Mouse (Mus musculus) MEL (cell line): Measurements from ENCODE around the gene Glce. TPM values are rescaled to one million over a fixed set of nuclear protein-coding genes. Genes with fewer than 3 reads are reported as not detected.

ENCODE experiments used
- DNase-seq: peaks from one replicate; pipeline ENCODE4 v3.0.0; 2011; ENCODE audit warnings: low read depth, low spot score
- H3K27ac ChIP-seq: 2 replicates; pipeline ENCODE4 v1.5.1; 2012; ENCODE audit warnings: low read depth, mild to moderate bottlenecking, control low read depth, low read length, moderate library complexity; ENCODE audit not compliant: control insufficient read depth
- H3K27me3 ChIP-seq, 2 experiments: fragments of 150-350 bp in 1 of 2; sonication (generic) in 1 of 2; 2 replicates each; pipeline ENCODE4 v1.6.1; 2012; ENCODE audit warnings: low read length in 2 of 2, mild to moderate bottlenecking in 2 of 2, improper control_type of control experiment in 1 of 2, moderate library complexity in 1 of 2; ENCODE audit not compliant: insufficient read depth in 2 of 2, control insufficient read depth in 1 of 2
- H3K36me3 ChIP-seq, 2 experiments: 2 replicates each; pipeline ENCODE4 v1.6.1; 2012 to 2014; ENCODE audit warnings: low read length in 2 of 2, improper control_type of control experiment in 1 of 2, inconsistent platforms in 1 of 2, mild to moderate bottlenecking in 1 of 2; ENCODE audit not compliant: insufficient read depth in 2 of 2, control insufficient read depth in 1 of 2
- H3K4me1 ChIP-seq, 2 experiments: fragments of 150-350 bp in 1 of 2; sonication (generic) in 1 of 2; 2 replicates each; pipeline ENCODE4 v1.6.1; 2012; ENCODE audit warnings: low read length in 2 of 2, improper control_type of control experiment in 1 of 2, mild to moderate bottlenecking in 1 of 2; ENCODE audit not compliant: insufficient read depth in 2 of 2, control insufficient read depth in 1 of 2
- H3K4me3 ChIP-seq, 2 experiments: fragments of 150-350 bp in 1 of 2; sonication (generic) in 1 of 2; 2 replicates each; pipeline ENCODE4 v1.5.1; 2012; ENCODE audit warnings: low read depth in 2 of 2, low read length in 2 of 2, mild to moderate bottlenecking in 2 of 2, moderate library complexity in 2 of 2, control low read depth in 1 of 2, improper control_type of control experiment in 1 of 2; ENCODE audit not compliant: control insufficient read depth in 1 of 2, insufficient read depth in 1 of 2
- H3K79me2 ChIP-seq: 2 replicates; pipeline ENCODE4 v1.6.1; 2012; ENCODE audit warnings: mild to moderate bottlenecking, low read length, moderate library complexity; ENCODE audit not compliant: control insufficient read depth, poor library complexity, insufficient read depth
- H3K9ac ChIP-seq: 2 replicates; pipeline ENCODE4 v1.6.1; 2012; ENCODE audit warnings: low read depth, mild to moderate bottlenecking, control low read depth, low read length, moderate library complexity; ENCODE audit not compliant: control insufficient read depth, poor library complexity, severe bottlenecking
- H3K9me3 ChIP-seq: fragments of 150-350 bp; sonication (generic); replicated peaks from 2 replicates; pipeline ENCODE4 v1.6.1; 2012; ENCODE audit warnings: mild to moderate bottlenecking, low read length, improper control_type of control experiment, moderate library complexity; ENCODE audit not compliant: insufficient read depth
- BHLHE40 ChIP-seq: IDR thresholded peaks from 2 replicates; pipeline ENCODE4 v1.6.1; 2012; ENCODE audit warnings: low read depth, mild to moderate bottlenecking, inconsistent platforms, low read length, improper control_type of control experiment, borderline replicate concordance
- CHD1 ChIP-seq: IDR thresholded peaks from 2 replicates; pipeline ENCODE4 v1.6.1; 2012; ENCODE audit warnings: low read depth, mild to moderate bottlenecking, inconsistent platforms, low read length, improper control_type of control experiment
- CHD2 ChIP-seq: IDR thresholded peaks from 2 replicates; pipeline ENCODE4 v1.6.1; 2011; ENCODE audit warnings: low read length, improper control_type of control experiment
- CTCF ChIP-seq, 3 experiments: IDR thresholded peaks in 2 of 3; conservative IDR thresholded peaks in 1 of 3; 2 replicates each; pipeline ENCODE4 v1.5.1; 2011 to 2012; ENCODE audit warnings: low read length in 3 of 3, low read depth in 2 of 3, mild to moderate bottlenecking in 2 of 3, improper control_type of control experiment in 1 of 3, inconsistent platforms in 1 of 3, mixed read lengths in 1 of 3, moderate library complexity in 1 of 3; ENCODE audit not compliant: control insufficient read depth in 1 of 3, insufficient read depth in 1 of 3, poor library complexity in 1 of 3, severe bottlenecking in 1 of 3
- ELF1 ChIP-seq: IDR thresholded peaks from 2 replicates; pipeline ENCODE4 v1.6.1; 2014; ENCODE audit warnings: low read depth, mild to moderate bottlenecking, inconsistent platforms, low read length, improper control_type of control experiment, moderate library complexity
- ETS1 ChIP-seq: IDR thresholded peaks from 2 replicates; pipeline ENCODE4 v1.6.1; 2012; ENCODE audit warnings: low read depth, mild to moderate bottlenecking, inconsistent platforms, low read length, improper control_type of control experiment, moderate library complexity
- GATA1 ChIP-seq: IDR thresholded peaks from 2 replicates; pipeline ENCODE4 v1.6.1; 2011; ENCODE audit warnings: low read depth, low read length, improper control_type of control experiment
- HCFC1 ChIP-seq: IDR thresholded peaks from 2 replicates; pipeline ENCODE4 v1.6.1; 2012; ENCODE audit warnings: low read depth, mild to moderate bottlenecking, inconsistent platforms, low read length, improper control_type of control experiment, moderate library complexity
- JUND ChIP-seq: IDR thresholded peaks from 2 replicates; pipeline ENCODE4 v1.6.1; 2011; ENCODE audit warnings: low read depth, mild to moderate bottlenecking, improper control_type of control experiment, low read length
- KAT2A ChIP-seq: conservative IDR thresholded peaks from 2 replicates; pipeline ENCODE4 v1.6.1; 2012; ENCODE audit warnings: low read depth, low read length, improper control_type of control experiment, inconsistent platforms
- MAX ChIP-seq: IDR thresholded peaks from 2 replicates; pipeline ENCODE4 v1.6.1; 2011; ENCODE audit warnings: low read length, improper control_type of control experiment
- MAZ ChIP-seq: IDR thresholded peaks from 2 replicates; pipeline ENCODE4 v1.6.1; 2012; ENCODE audit warnings: low read depth, mild to moderate bottlenecking, inconsistent platforms, low read length, improper control_type of control experiment
- MEF2A ChIP-seq: IDR thresholded peaks from 2 replicates; pipeline ENCODE4 v1.6.1; 2014; ENCODE audit warnings: low read depth, mild to moderate bottlenecking, inconsistent platforms, low read length, improper control_type of control experiment; ENCODE audit not compliant: poor library complexity, insufficient replicate concordance, severe bottlenecking; ENCODE audit errors: extremely low read depth
- MXI1 ChIP-seq: IDR thresholded peaks from 2 replicates; pipeline ENCODE4 v1.6.1; 2011; ENCODE audit warnings: mild to moderate bottlenecking, low read depth, low read length, improper control_type of control experiment
- MYB ChIP-seq: IDR thresholded peaks from 2 replicates; pipeline ENCODE4 v1.6.1; 2011; ENCODE audit warnings: mild to moderate bottlenecking, low read depth, low read length, improper control_type of control experiment
- MYC ChIP-seq: IDR thresholded peaks from 2 replicates; pipeline ENCODE4 v1.6.1; 2011; ENCODE audit warnings: low read depth, mild to moderate bottlenecking, low read length, improper control_type of control experiment, moderate library complexity
- NELFE ChIP-seq: IDR thresholded peaks from 2 replicates; pipeline ENCODE4 v1.6.1; 2011; ENCODE audit warnings: low read depth, low read length, improper control_type of control experiment
- NRF1 ChIP-seq: IDR thresholded peaks from 2 replicates; pipeline ENCODE4 v1.6.1; 2014; ENCODE audit warnings: low read depth, mild to moderate bottlenecking, inconsistent platforms, low read length, improper control_type of control experiment, moderate library complexity; ENCODE audit not compliant: poor library complexity, insufficient read depth, severe bottlenecking
- POLR2A ChIP-seq, 2 experiments: IDR thresholded peaks; 2 replicates each; pipeline ENCODE4 v1.6.1; 2011 to 2012; ENCODE audit warnings: low read length in 2 of 2, mild to moderate bottlenecking in 2 of 2, control low read depth in 1 of 2, improper control_type of control experiment in 1 of 2, low read depth in 1 of 2, moderate library complexity in 1 of 2; ENCODE audit not compliant: control insufficient read depth in 1 of 2, insufficient read depth in 1 of 2, poor library complexity in 1 of 2
- POLR2AphosphoS2 ChIP-seq: IDR thresholded peaks from 2 replicates; pipeline ENCODE4 v1.6.1; 2011; ENCODE audit warnings: low read length, improper control_type of control experiment
- RCOR1 ChIP-seq: IDR thresholded peaks from 2 replicates; pipeline ENCODE4 v1.6.1; 2012; ENCODE audit warnings: low read depth, mild to moderate bottlenecking, inconsistent platforms, low read length, improper control_type of control experiment
- SIN3A ChIP-seq: IDR thresholded peaks from 2 replicates; pipeline ENCODE4 v1.6.1; 2012; ENCODE audit warnings: low read length, improper control_type of control experiment, inconsistent platforms
- TBP ChIP-seq: IDR thresholded peaks from 2 replicates; pipeline ENCODE4 v1.8.0; 2011; ENCODE audit warnings: low read depth, low read length, improper control_type of control experiment
- TCF12 ChIP-seq: IDR thresholded peaks from 2 replicates; pipeline ENCODE4 v1.6.1; 2014; ENCODE audit warnings: low read depth, mild to moderate bottlenecking, inconsistent platforms, low read length, improper control_type of control experiment, moderate library complexity
- USF1 ChIP-seq: IDR thresholded peaks from 2 replicates; pipeline ENCODE4 v1.6.1; 2014; ENCODE audit warnings: low read depth, mild to moderate bottlenecking, inconsistent platforms, low read length, improper control_type of control experiment, moderate library complexity
- USF2 ChIP-seq, 2 experiments: IDR thresholded peaks; 2 replicates each; pipeline ENCODE4 v1.6.1; 2011 to 2012; ENCODE audit warnings: improper control_type of control experiment in 2 of 2, low read length in 2 of 2, borderline replicate concordance in 1 of 2, inconsistent platforms in 1 of 2, low read depth in 1 of 2, mild to moderate bottlenecking in 1 of 2; ENCODE audit not compliant: insufficient read depth in 1 of 2
- ZKSCAN1 ChIP-seq: IDR thresholded peaks from 2 replicates; pipeline ENCODE4 v1.6.1; 2012; ENCODE audit warnings: low read depth, mild to moderate bottlenecking, inconsistent platforms, low read length, improper control_type of control experiment, moderate library complexity
- ZNF384 ChIP-seq: IDR thresholded peaks from 2 replicates; pipeline ENCODE4 v1.6.1; 2012; ENCODE audit warnings: low read depth, mild to moderate bottlenecking, inconsistent platforms, low read length, improper control_type of control experiment
- polyA plus RNA-seq, 2 experiments: library from polyadenylated mRNA; stranded (reverse) in 1 of 2; unstranded in 1 of 2; fragments of >175 nt in 1 of 2; fragments of >200 nt in 1 of 2; gene quantifications; 2 replicates each; pipeline versions ENCODE4 v1.2.1 to v1.2.4; 2012; ENCODE audit warnings: low replicate concordance in 2 of 2, low read depth in 1 of 2; ENCODE audit not compliant: insufficient read length in 2 of 2, insufficient read depth in 1 of 2, missing spikeins in 1 of 2
- total RNA-seq: library from RNA; depleted of rRNA; stranded (reverse); fragments of 300-350 nt; gene quantifications from 2 replicates; pipeline ENCODE4 v1.2.3, GENCODE M21; 2012

Gene Glce
- total and polyA plus RNA-seq, 3 experiments: 9.2 to 12.2 TPM; not detected in 1

- H3K4me3 ChIP-seq: peak within 1 kb of the TSS in 1 of 2 experiments; percentile 35; a peak in 2 of 4 replicates
- H3K79me2 ChIP-seq: no peaks in the 10 kb centered on the region
- 0 out of 4 replicates have a peak, but pooled peaks cover 0 to 3% of the 10 kb centered on the region in 2 experiments for H3K4me1 ChIP-seq
- TF ChIP-seq ZNF384 (no peak), NRF1 (no peak), MXI1 (no peak), KAT2A (no peak), POLR2AphosphoS2 (no peak), ZKSCAN1 (no peak), HCFC1 (no peak), MAX (no peak), MAZ (no peak), MYC (no peak), TBP (no peak), NELFE (no peak), USF2 (IDR thresholded peaks at IDR 0.05; ENCODE audit: borderline replicate concordance in 1 of 2, insufficient read depth in 1 of 2, low read depth in 1 of 2, low read length in 2 of 2) (no peak), USF1 (no peak), CHD1 (no peak), ELF1 (no peak), TCF12 (no peak), RCOR1 (no peak)
- no peaks in the 10 kb centered on the region for H3K9me3 ChIP-seq
- peak; percentile 38 for DNase-seq
- H3K36me3 ChIP-seq: no peaks in the 10 kb centered on the region; a peak in 1 of 4 replicates
- peaks cover 4 to 16% of the 10 kb centered on the region in 2 experiments for H3K27me3 ChIP-seq
- H3K9ac ChIP-seq: no peak within 1 kb of the TSS
- no peak within 1 kb of the TSS for H3K27ac ChIP-seq
These were observed 95.9 kb downstream of the Glce start, which contains the start of gene Paqr5 for GRCm38 (mm10) chr9:62026600-62026999. Paqr5 (minus strand) TSS chr9:62026856.

- no peaks in the 10 kb centered on the region; a peak in 1 of 4 replicates for H3K36me3 ChIP-seq
- no peak overlapping the region for H3K4me3 ChIP-seq
- H3K9me3 ChIP-seq: no peaks in the 10 kb centered on the region
- H3K79me2 ChIP-seq: no peaks in the 10 kb centered on the region
- H3K27ac ChIP-seq: no peak overlapping the region
- no peak overlapping the region for H3K9ac ChIP-seq
- DNase-seq: no peak
- TF ChIP-seq NELFE (no peak), POLR2AphosphoS2 (no peak), BHLHE40 (no peak), CTCF (IDR thresholded peaks at IDR 0.05 in 2 of 3, conservative IDR thresholded peaks at IDR 0.05 in 1 of 3; ENCODE audit: control insufficient read depth in 1 of 3, insufficient read depth in 1 of 3, low read depth in 2 of 3, low read length in 3 of 3, poor library complexity in 1 of 3, severe bottlenecking in 1 of 3) (no peak), GATA1 (no peak), MYB (no peak), MXI1 (no peak), ETS1 (no peak), RCOR1 (no peak), ZKSCAN1 (no peak), MEF2A (no peak), MAX (no peak), SIN3A (no peak), TCF12 (no peak), POLR2A (IDR thresholded peaks at IDR 0.05; ENCODE audit: control insufficient read depth in 1 of 2, insufficient read depth in 1 of 2, low read depth in 1 of 2, low read length in 2 of 2, poor library complexity in 1 of 2) (no peak), JUND (no peak), CHD2 (no peak)
- TF ChIP-seq, all 39 proteins: peak for 0
- Histone ChIP-seq H3K27me3 (peaks cover 4 to 18% of the 10 kb centered on the region in 2 experiments), H3K4me1 (0 out of 4 replicates have a peak, but pooled peaks cover 0 to 3% of the 10 kb centered on the region in 2 experiments)
These were observed 97.4 kb downstream of the Glce start for GRCm38 (mm10) chr9:62025056-62025455.
